8 mouse cellular contexts compared by ENCODE assay signal in the genomic region with DNA sequence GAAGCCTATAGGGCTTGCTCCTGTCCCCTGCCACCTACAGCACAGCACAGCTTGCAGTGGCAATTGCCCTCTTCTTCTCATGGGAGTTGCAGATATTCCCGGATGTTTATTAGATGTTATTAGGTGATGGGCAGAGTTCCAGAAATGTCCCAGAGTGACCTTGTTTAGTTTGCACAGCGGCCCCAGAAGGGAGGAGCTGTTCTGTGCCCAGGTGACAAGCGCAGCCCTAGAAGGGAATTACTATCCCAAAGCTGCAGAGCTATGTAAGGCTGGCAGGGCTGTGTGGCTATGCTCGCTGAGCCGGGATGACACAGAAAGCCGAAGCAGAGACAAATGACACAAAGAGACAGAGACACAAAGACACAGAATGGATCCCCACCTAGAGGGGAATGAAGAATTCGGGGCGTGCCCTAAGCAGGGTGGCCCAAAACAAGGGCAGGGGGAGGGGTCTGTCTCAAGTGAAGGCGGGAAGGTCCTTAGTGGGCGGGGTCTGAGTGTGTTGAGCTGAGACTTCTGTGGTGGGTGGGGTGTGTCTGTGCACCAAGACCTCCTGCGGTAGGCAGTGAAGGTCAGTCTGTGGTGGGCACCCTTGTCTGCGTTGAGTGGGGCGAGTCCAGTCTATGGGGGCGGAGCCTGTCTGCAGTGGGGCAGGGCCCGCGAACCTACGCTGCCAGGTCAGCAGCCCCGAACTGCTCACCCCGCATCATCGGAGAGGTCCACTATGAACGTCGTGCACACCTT. TPM values are rescaled to one million over a fixed set of nuclear protein-coding genes. Genes with fewer than 3 reads are reported as not detected.
DNase-seq lines count a peak whose midpoint lies in the region; ATAC-seq and TF ChIP-seq lines count a peak whose summit lies in the region.

No protein-coding gene starts in this region.

- 4% methylated on average over 22 of the region's 22 CpGs for WGBS in forebrain, embryonic 10.5 days
- WGBS in limb, embryonic 10.5 days = 3% methylated on average over 22 of the region's 22 CpGs
- 13% methylated on average over 22 of the region's 22 CpGs for WGBS in thymus, adult 2 months

- TF ChIP-seq CTCF in thymus, adult 2 months (IDR thresholded peaks at IDR 0.05; ENCODE audit: borderline replicate concordance, control insufficient read depth, extremely low read depth, insufficient read depth, low read length, poor library complexity) = no peak

- peak; percentile 14 for ATAC-seq in activated CD4-positive, CD25-positive, alpha-beta regulatory T cell, adult 4 months

- H3K4me3 ChIP-seq in forebrain, embryonic 10.5 days = peak overlapping the region; percentile 70
- H3K4me3 ChIP-seq in limb, embryonic 10.5 days = peak overlapping the region; percentile 72
- peak overlapping the region; percentile 70 for H3K4me3 ChIP-seq in thymus, adult 2 months (ENCODE audit: control insufficient read depth, insufficient read depth, low read length)

- H3K9me3 ChIP-seq in forebrain, embryonic 10.5 days = no peaks in the 10 kb centered on the region
- H3K9me3 ChIP-seq in limb, embryonic 10.5 days (replicated peaks) = no peaks in the 10 kb centered on the region

- DNase-seq in adrenal gland, adult 2 months = peak; percentile 58
- DNase-seq in adrenal gland, postnatal 4 days (ENCODE audit: low spot score in 2 of 2) = no peak
- DNase-seq in forebrain, embryonic 10.5 days (ENCODE audit: extremely low spot score, low spot score) = peak; percentile 49
- peak; percentile 59 for DNase-seq in heart, postnatal 4 days
- DNase-seq in limb, embryonic 10.5 days (ENCODE audit: low spot score) = peak; percentile 57
- peak; percentile 64 for DNase-seq in mesoderm, embryonic 11.5 days (ENCODE audit: low read depth, low spot score)
- DNase-seq in thymus, adult 2 months = peak; percentile 67

- TF ChIP-seq POLR2A in thymus, adult 2 months (IDR thresholded peaks at IDR 0.05; ENCODE audit: control insufficient read depth, extremely low read depth, insufficient read depth, low read length, poor library complexity) = 0 out of 2 replicates have a peak, but pooled peaks have one; percentile 23

- H3K27ac ChIP-seq in forebrain, embryonic 10.5 days = peak overlapping the region; percentile 83
- peak overlapping the region; percentile 85 for H3K27ac ChIP-seq in limb, embryonic 10.5 days
- no peak overlapping the region for H3K27ac ChIP-seq in thymus, adult 2 months (ENCODE audit: control insufficient read depth, insufficient read depth, low read length)

- H3K36me3 ChIP-seq in forebrain, embryonic 10.5 days (replicated peaks) = no peaks in the 10 kb centered on the region
- no peaks in the 10 kb centered on the region for H3K36me3 ChIP-seq in limb, embryonic 10.5 days
- H3K36me3 ChIP-seq in thymus, adult 2 months (ENCODE audit: control insufficient read depth, insufficient read depth, low read length) = no peaks in the 10 kb centered on the region

- peaks cover 43% of the 10 kb centered on the region for H3K4me1 ChIP-seq in forebrain, embryonic 10.5 days
- peaks cover 45% of the 10 kb centered on the region for H3K4me1 ChIP-seq in limb, embryonic 10.5 days
- H3K4me1 ChIP-seq in thymus, adult 2 months (replicated peaks; ENCODE audit: control insufficient read depth, insufficient read depth, low read length) = peaks cover 11% of the 10 kb centered on the region

- H3K27me3 ChIP-seq in forebrain, embryonic 10.5 days (ENCODE audit: poor library complexity, severe bottlenecking) = peaks cover 56% of the 10 kb centered on the region
- peaks cover 26% of the 10 kb centered on the region for H3K27me3 ChIP-seq in limb, embryonic 10.5 days (ENCODE audit: low read depth, poor library complexity, severe bottlenecking)
- no peaks in the 10 kb centered on the region; the same call in 1 of the 2 replicates for H3K27me3 ChIP-seq in thymus, adult 2 months (ENCODE audit: control insufficient read depth, insufficient read depth, low read length)

RNA-seq across cellular contexts. Expression of gene Trpm4, which starts 0.7 kb away (rescaled TPM):
- 1 to 10 TPM; 5.2 to 9.4 TPM for total RNA-seq in adrenal gland, adult 2 months (2021)
- polyA plus RNA-seq in adrenal gland, adult 2 months (2012; rRNA removed) = 8.8 and 11.2 TPM in 2 replicates
- 10 to 100 TPM; 17.0 to 18.1 TPM for total RNA-seq in adrenal gland, postnatal 4 days (2021)
- polyA plus RNA-seq in activated CD4-positive, CD25-positive, alpha-beta regulatory T cell, adult 4 months (2017; shearing (Covaris generic)) = 10 to 100 TPM; 21.7 to 27.8 TPM
- polyA plus RNA-seq in forebrain, embryonic 10.5 days (2016; fragmentation: Nextera tagmentation; extraction: Ambion mirVana) = 8.3 and 8.9 TPM in 2 replicates
- total RNA-seq in heart, postnatal 4 days (2021) = 10 to 100 TPM; 26.2 to 29.2 TPM
- 5.2 and 8.4 TPM in 2 replicates for polyA plus RNA-seq in limb, embryonic 10.5 days (2016; fragmentation: Nextera tagmentation; extraction: Ambion mirVana)
- 12.1 and 12.9 TPM in 2 replicates for polyA plus RNA-seq in thymus, adult 2 months (2012; rRNA removed)

RNA-seq across cellular contexts. Expression of gene Hrc, which starts 2.2 kb away (rescaled TPM):
- total RNA-seq in adrenal gland, adult 2 months (2021) = under 1 TPM in 1 of 2 experiments, not detected in 1; 0.23 TPM
- polyA plus RNA-seq in adrenal gland, adult 2 months (2012; rRNA removed) = 0.18 TPM in 1 of 2 replicates, not detected in the other
- 10 to 100 TPM in 1 of 2 experiments, 1 to 10 TPM in 1; 6.7 to 13.0 TPM for total RNA-seq in adrenal gland, postnatal 4 days (2021)
- polyA plus RNA-seq in activated CD4-positive, CD25-positive, alpha-beta regulatory T cell, adult 4 months (2017; shearing (Covaris generic)) = not detected
- polyA plus RNA-seq in forebrain, embryonic 10.5 days (2016; fragmentation: Nextera tagmentation; extraction: Ambion mirVana) = 0.31 and 0.42 TPM in 2 replicates
- 100 to 1,000 TPM; 182 to 202 TPM for total RNA-seq in heart, postnatal 4 days (2021)
- polyA plus RNA-seq in limb, embryonic 10.5 days (2016; fragmentation: Nextera tagmentation; extraction: Ambion mirVana) = 0.24 and 0.39 TPM in 2 replicates
- 0.56 and 9.1 TPM in 2 replicates for polyA plus RNA-seq in thymus, adult 2 months (2012; rRNA removed)

RNA-seq across cellular contexts. Expression of gene Ppfia3, which starts 34.0 kb away (rescaled TPM):
- 1 to 10 TPM; 1.1 to 2.8 TPM for total RNA-seq in adrenal gland, adult 2 months (2021)
- polyA plus RNA-seq in adrenal gland, adult 2 months (2012; rRNA removed) = 4.3 and 4.7 TPM in 2 replicates
- 1 to 10 TPM; 4.7 to 6.9 TPM for total RNA-seq in adrenal gland, postnatal 4 days (2021)
- not detected for polyA plus RNA-seq in activated CD4-positive, CD25-positive, alpha-beta regulatory T cell, adult 4 months (2017; shearing (Covaris generic))
- 6.0 and 8.9 TPM in 2 replicates for polyA plus RNA-seq in forebrain, embryonic 10.5 days (2016; fragmentation: Nextera tagmentation; extraction: Ambion mirVana)
- under 1 TPM; 0.26 to 0.34 TPM for total RNA-seq in heart, postnatal 4 days (2021)
- polyA plus RNA-seq in limb, embryonic 10.5 days (2016; fragmentation: Nextera tagmentation; extraction: Ambion mirVana) = 2.4 and 5.3 TPM in 2 replicates
- polyA plus RNA-seq in thymus, adult 2 months (2012; rRNA removed) = 0.65 and 0.89 TPM in 2 replicates

RNA-seq across cellular contexts. Expression of gene Lin7b, which starts 37.5 kb away (rescaled TPM):
- total RNA-seq in adrenal gland, adult 2 months (2021) = 1 to 10 TPM; 2.4 to 3.8 TPM
- 5.7 and 10.3 TPM in 2 replicates for polyA plus RNA-seq in adrenal gland, adult 2 months (2012; rRNA removed)
- 1 to 10 TPM; 4.8 to 4.9 TPM for total RNA-seq in adrenal gland, postnatal 4 days (2021)
- polyA plus RNA-seq in activated CD4-positive, CD25-positive, alpha-beta regulatory T cell, adult 4 months (2017; shearing (Covaris generic)) = not detected
- 0.47 and 0.81 TPM in 2 replicates for polyA plus RNA-seq in forebrain, embryonic 10.5 days (2016; fragmentation: Nextera tagmentation; extraction: Ambion mirVana)
- total RNA-seq in heart, postnatal 4 days (2021) = 1 to 10 TPM; 1.5 to 2.4 TPM
- 0.40 and 0.64 TPM in 2 replicates for polyA plus RNA-seq in limb, embryonic 10.5 days (2016; fragmentation: Nextera tagmentation; extraction: Ambion mirVana)
- polyA plus RNA-seq in thymus, adult 2 months (2012; rRNA removed) = 0.65 and 1.0 TPM in 2 replicates

RNA-seq across cellular contexts. Expression of gene Slc6a21, which starts 55.5 kb away (rescaled TPM):
- not detected for total RNA-seq in adrenal gland, adult 2 months (2021)
- polyA plus RNA-seq in adrenal gland, adult 2 months (2012; rRNA removed) = not detected in 2 replicates
- not detected for total RNA-seq in adrenal gland, postnatal 4 days (2021)
- not detected for polyA plus RNA-seq in activated CD4-positive, CD25-positive, alpha-beta regulatory T cell, adult 4 months (2017; shearing (Covaris generic))
- polyA plus RNA-seq in forebrain, embryonic 10.5 days (2016; fragmentation: Nextera tagmentation; extraction: Ambion mirVana) = not detected in 2 replicates
- not detected for total RNA-seq in heart, postnatal 4 days (2021)
- not detected in 2 replicates for polyA plus RNA-seq in limb, embryonic 10.5 days (2016; fragmentation: Nextera tagmentation; extraction: Ambion mirVana)
- 0.50 TPM in 1 of 2 replicates, not detected in the other for polyA plus RNA-seq in thymus, adult 2 months (2012; rRNA removed)

Comparison
In these comparisons a context has a peak if more than half of its experiments do, and no peak if none do; other contexts are left out.
1. DNase-seq: peak in adrenal gland, adult 2 months (single experiment), forebrain, embryonic 10.5 days (single experiment), heart, postnatal 4 days (single experiment), limb, embryonic 10.5 days (single experiment), mesoderm, embryonic 11.5 days (single experiment) and thymus, adult 2 months (single experiment); none in adrenal gland, postnatal 4 days (0 of 2).
2. Peak in every context shown above with its lines, with median percentiles within 50 percentile points of each other: H3K4me3 ChIP-seq.